Mouse (Mus musculus): ENCODE measurements at regions not wholly inside any gene's neighbourhood (a gene's known extent, or its start where the extent isn't known, plus 50 kb on each side); places are given as distances from the start of the nearest gene placed in this dataset.
A peak's percentile ranks its signal among the peaks of the same experiment; 100 is the strongest.
"Not testable (repeated sequence)": the region's sequence is repeated elsewhere in the genome, so short reads cannot be mapped to it uniquely, and the experiment has no call there.

DNA sequence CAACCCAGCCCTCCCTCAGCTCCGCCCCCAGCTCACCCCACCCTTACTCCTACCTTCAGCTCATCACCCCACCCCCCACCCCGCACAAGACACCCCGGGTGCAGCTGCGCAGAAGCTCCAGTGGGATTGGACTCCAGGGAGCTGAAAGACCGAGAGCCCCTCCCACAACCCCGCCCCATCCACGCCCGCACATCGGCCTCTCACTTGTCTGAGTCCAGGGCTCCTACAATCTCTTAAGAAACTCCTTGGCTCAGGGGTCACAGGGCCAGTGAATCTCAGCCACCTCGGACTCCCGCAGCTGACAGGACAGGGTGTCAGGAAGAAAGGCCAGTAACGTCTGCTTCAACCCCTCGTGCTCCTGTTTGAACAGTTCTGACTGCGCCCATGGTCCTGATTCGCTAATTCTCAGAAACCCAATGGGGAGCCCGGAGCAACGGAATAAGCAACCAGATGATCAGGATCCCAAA lies 120.7 kb downstream of the Map1s start:
- DNase-seq, result peak; percentile 5 to 13

DNA sequence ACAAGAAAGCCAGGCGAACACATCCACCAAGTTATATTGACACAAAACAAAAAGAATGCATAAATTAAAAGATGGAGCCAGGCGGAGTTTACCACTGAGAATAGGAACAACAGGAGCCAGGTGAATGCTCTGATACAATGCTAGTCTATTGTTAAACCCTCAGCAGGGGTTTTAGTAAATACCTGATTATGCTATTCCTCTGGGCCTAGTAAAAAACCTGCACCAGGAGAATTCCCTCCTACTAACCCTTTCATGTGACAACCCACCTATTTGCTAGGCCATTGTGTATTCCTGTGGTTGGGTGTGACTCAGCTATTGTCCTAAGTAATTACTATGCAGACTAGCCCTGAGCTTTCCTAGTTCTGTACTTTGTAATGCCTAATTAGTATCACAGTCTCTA lies 122.8 kb downstream of the Map1s start:
- not testable (repeated sequence) for DNase-seq
